Mouse (Mus musculus) myocyte (in vitro differentiated cells): ENCODE data around the gene Irx3.

ENCODE experiments used
- MYOG ChIP-seq, 3 experiments: IDR thresholded peaks; one replicate each; pipeline ENCODE4 v1.6.1; 2011; ENCODE audit warnings: control low read depth in 2 of 3, low read depth in 2 of 3, mild to moderate bottlenecking in 2 of 3; ENCODE audit not compliant: insufficient read length in 2 of 3, control insufficient read depth in 1 of 3, insufficient read depth in 1 of 3
- USF1 ChIP-seq: IDR thresholded peaks from one replicate; pipeline ENCODE4 v1.6.1; 2011; ENCODE audit warnings: low read depth, mild to moderate bottlenecking, control low read depth, moderate library complexity

DNA sequence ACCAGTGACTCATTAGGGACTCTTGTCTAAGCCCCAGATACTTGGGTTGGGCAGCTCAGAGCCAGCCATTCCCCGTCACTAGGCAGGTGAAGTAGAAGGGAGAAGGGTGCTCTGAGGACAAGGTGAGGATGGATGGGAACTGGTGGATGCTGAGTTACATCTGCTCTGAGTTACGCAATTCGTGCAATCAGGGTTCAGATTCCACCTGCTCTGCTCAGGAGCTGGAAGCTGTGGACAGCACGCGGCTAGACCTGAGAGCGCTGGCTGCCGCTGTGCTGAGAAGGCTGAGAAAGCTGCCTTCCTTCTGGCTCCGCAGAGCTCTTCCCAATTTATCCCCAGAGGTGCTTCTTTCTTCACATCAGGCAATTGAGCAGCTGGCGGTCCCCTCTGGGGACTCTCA lies 34.8 kb upstream of the Irx3 start:
- TF ChIP-seq USF1 (no peak), MYOG (IDR thresholded peaks at IDR 0.05; ENCODE audit: control insufficient read depth in 1 of 3, insufficient read depth in 1 of 3, insufficient read length in 2 of 3, low read depth in 2 of 3) (no peak)
